Mouse (Mus musculus) left cerebral cortex, adult 18-20 months (tissue): ENCODE data around the gene Akt2. TPM values are rescaled to one million over a fixed set of nuclear protein-coding genes. Genes with fewer than 3 reads are reported as not detected.

Experiments used
- total RNA-seq, 2 experiments: library from RNA; stranded (reverse); gene quantifications; 2 replicates each; pipeline ENCODE4 v1.2.3; 2021

Akt2 gene
- total RNA-seq, 2 experiments from 2014 or later, result 103 to 113 TPM

Other genes starting within 250 kb of the Akt2 start
- 10 to 100 TPM; 27.9 to 33.2 TPM for gene Shkbp1, start 235.5 kb upstream of the Akt2 start, total RNA-seq
- not detected for gene Gm20479, start 234.1 kb upstream of the Akt2 start, total RNA-seq
- gene Sptbn4, start 143.9 kb upstream of the Akt2 start, total RNA-seq, result 100 to 1,000 TPM; 139 to 142 TPM
- 10 to 100 TPM; 20.8 to 21.3 TPM for gene Blvrb, start 143.6 kb upstream of the Akt2 start, total RNA-seq
- gene Sertad3, start 117.8 kb upstream of the Akt2 start, total RNA-seq, result 1 to 10 TPM; 3.5 to 3.9 TPM
- gene Sertad1, start 104.6 kb upstream of the Akt2 start, total RNA-seq, result 10 to 100 TPM; 15.3 to 26.9 TPM
- under 1 TPM; 0.23 to 0.33 TPM for gene Prx, start 92.2 kb upstream of the Akt2 start, total RNA-seq
- under 1 TPM in 1 of 2 experiments, not detected in 1; 0.14 TPM for gene Hipk4, start 68.3 kb upstream of the Akt2 start, total RNA-seq
- gene Pld3, start 38.3 kb upstream of the Akt2 start, total RNA-seq, result 100 to 1,000 TPM; 750 TPM
- 10 to 100 TPM; 30.5 to 33.0 TPM for gene 2310022A10Rik, start 38.3 kb upstream of the Akt2 start, total RNA-seq
- gene Ttc9b, start 62.4 kb downstream of the Akt2 start, total RNA-seq, result 10 to 100 TPM; 88.9 to 93.4 TPM
- 100 to 1,000 TPM; 192 to 197 TPM for gene Map3k10, start 83.0 kb downstream of the Akt2 start, total RNA-seq
- 10 to 100 TPM; 10.9 to 11.1 TPM for gene Zfp607b, start 97.8 kb downstream of the Akt2 start, total RNA-seq
- gene Zfp60, start 139.8 kb downstream of the Akt2 start, total RNA-seq, result 10 to 100 TPM; 35.7 to 36.0 TPM
- 1 to 10 TPM; 8.0 to 9.8 TPM for gene Zfp626, start 215.6 kb downstream of the Akt2 start, total RNA-seq
- 1 to 10 TPM; 5.1 to 5.6 TPM for gene Zfp59, start 247.1 kb downstream of the Akt2 start, total RNA-seq